Mouse (Mus musculus) liver, adult 2 months (tissue): ENCODE results near the gene Flna.

Experiments
- CTCF ChIP-seq: fragments of 200-500 bp; IDR thresholded peaks from 2 replicates; pipeline ENCODE4 v1.5.1; 2011; ENCODE audit warnings: low read depth, low read length, control low read depth
- POLR2A ChIP-seq: fragments of 200-500 bp; IDR thresholded peaks from 2 replicates; pipeline ENCODE4 v1.6.1; 2011; ENCODE audit warnings: low read length, control low read depth; ENCODE audit not compliant: insufficient read depth; ENCODE audit errors: extremely low read depth

- no peak for TF ChIP-seq POLR2A
- peak; percentile 67 for TF ChIP-seq CTCF
Measured at GRCm38 (mm10) chrX:74248651-74249050, 969 bp downstream of the Flna start.
